Comparison of ENCODE assay signal across 8 mouse cellular contexts in genomic region chr12:105906584-105906983, GRCm38 (mm10).
A peak's percentile ranks its signal among the peaks of the same experiment; 100 is the strongest.
DNase-seq lines count a peak whose midpoint lies in the region; ATAC-seq and TF ChIP-seq lines count a peak whose summit lies in the region.

No protein-coding gene starts in this region.

- H3K36me3 ChIP-seq in CH12.LX (replicated peaks in 1 of 2; ENCODE audit: control insufficient read depth in 1 of 2, insufficient read depth in 1 of 2, low read length in 1 of 2) = no peaks in the 10 kb centered on the region
- H3K36me3 ChIP-seq in forebrain, embryonic 16.5 days (ENCODE audit: control insufficient read depth, insufficient read depth) = no peaks in the 10 kb centered on the region
- H3K36me3 ChIP-seq in liver, embryonic 13.5 days = no peaks in the 10 kb centered on the region

- WGBS in forebrain, embryonic 16.5 days = 21% methylated on average over 7 of the region's 7 CpGs
- 16% methylated on average over 7 of the region's 7 CpGs for WGBS in liver, embryonic 13.5 days (ENCODE audit: insufficient replicate concordance)

- in situ Hi-C loops in CH12.LX (cut with MboI; ENCODE audit: low pct_ligation_motif_present, low pct_unique_long_range_greater_than_20kb, low sequenced_read_pairs) = no loop called here

- no peak overlapping the region for H3K27ac ChIP-seq in CH12.LX (ENCODE audit: insufficient read depth, low read depth)
- H3K27ac ChIP-seq in forebrain, embryonic 16.5 days (ENCODE audit: low read length) = no peak overlapping the region
- H3K27ac ChIP-seq in liver, embryonic 13.5 days = no peak overlapping the region

- TF ChIP-seq CTCF in CH12.LX (conservative IDR thresholded peaks at IDR 0.05 in 1 of 2, IDR thresholded peaks at IDR 0.05 in 1 of 2; ENCODE audit: low read depth in 2 of 2, low read length in 2 of 2) = no peak

- no peak for TF ChIP-seq POLR2A in CH12.LX (IDR thresholded peaks at IDR 0.05; ENCODE audit: low read depth, low read length)

- H3K4me2 ChIP-seq in CH12.LX (ENCODE audit: insufficient read depth, low read depth, poor library complexity, severe bottlenecking) = no peak overlapping the region
- no peak overlapping the region for H3K4me2 ChIP-seq in forebrain, embryonic 16.5 days (ENCODE audit: low read length)
- no peak overlapping the region for H3K4me2 ChIP-seq in liver, embryonic 13.5 days

- peak; percentile 36 for DNase-seq in embryo, embryonic 10 days (ENCODE audit: low spot score)
- DNase-seq in embryo, embryonic 9.5 days (ENCODE audit: extremely low spot score) = no peak
- peak; percentile 87 for DNase-seq in CH12.LX (ENCODE audit: extremely low read depth)
- DNase-seq in liver, embryonic 13.5 days = peak; percentile 65
- peak; percentile 34 to 48 for DNase-seq in thymus, postnatal 36 days
- no peak for DNase-seq in cerebellum, adult 9-10 months
- no peak for DNase-seq in frontal cortex, postnatal 10 days (ENCODE audit: low spot score in 2 of 2)

- no peak for TF ChIP-seq EP300 in CH12.LX (IDR thresholded peaks at IDR 0.05; ENCODE audit: low read length)

- TF ChIP-seq RAD21 in CH12.LX (IDR thresholded peaks at IDR 0.05; ENCODE audit: low read depth, low read length) = no peak

- peak overlapping the region in 1 of 3 experiments; percentile 23 for H3K4me3 ChIP-seq in CH12.LX (replicated peaks in 1 of 3; ENCODE audit: low read depth in 2 of 3, low read length in 2 of 3, poor library complexity in 1 of 3)
- H3K4me3 ChIP-seq in forebrain, embryonic 16.5 days (replicated peaks; ENCODE audit: low read length) = no peak overlapping the region
- H3K4me3 ChIP-seq in liver, embryonic 13.5 days (replicated peaks) = no peak overlapping the region

- H3K27me3 ChIP-seq in CH12.LX (replicated peaks) = no peaks in the 10 kb centered on the region
- H3K27me3 ChIP-seq in forebrain, embryonic 16.5 days (replicated peaks; ENCODE audit: control insufficient read depth, insufficient read depth, low read length) = no peaks in the 10 kb centered on the region
- 0 out of 2 replicates have a peak, but pooled peaks cover 5% of the 10 kb centered on the region for H3K27me3 ChIP-seq in liver, embryonic 13.5 days

- peaks cover 0 to 43% of the 10 kb centered on the region in 2 experiments; a peak in 2 of 4 replicates for H3K4me1 ChIP-seq in CH12.LX (ENCODE audit: control insufficient read depth in 1 of 2, insufficient read depth in 2 of 2)
- H3K4me1 ChIP-seq in forebrain, embryonic 16.5 days (replicated peaks; ENCODE audit: control insufficient read depth, insufficient read depth, low read length) = peaks cover 21% of the 10 kb centered on the region
- peaks cover 9% of the 10 kb centered on the region for H3K4me1 ChIP-seq in liver, embryonic 13.5 days (replicated peaks)

- peak; percentile 41 for ATAC-seq in forebrain, embryonic 16.5 days
- peak; percentile 79 for ATAC-seq in liver, embryonic 13.5 days (ENCODE audit: low read depth)

- H3K9me3 ChIP-seq in CH12.LX (replicated peaks; ENCODE audit: low read length) = no peaks in the 10 kb centered on the region
- H3K9me3 ChIP-seq in forebrain, embryonic 16.5 days (ENCODE audit: control insufficient read depth, low read length) = no peaks in the 10 kb centered on the region
- H3K9me3 ChIP-seq in liver, embryonic 13.5 days (replicated peaks) = no peaks in the 10 kb centered on the region

- dilution Hi-C loops in CH12.LX (cut with MboI; ENCODE audit: extremely low pct_ligation_motif_present, extremely low pct_unique_long_range_greater_than_20kb, low sequenced_read_pairs) = no loop called here

- no peak overlapping the region for H3K9ac ChIP-seq in CH12.LX (ENCODE audit: insufficient read depth, low read depth)
- no peak overlapping the region for H3K9ac ChIP-seq in forebrain, embryonic 16.5 days (replicated peaks; ENCODE audit: low read depth, low read length)
- H3K9ac ChIP-seq in liver, embryonic 13.5 days = no peak overlapping the region

- no peaks in the 10 kb centered on the region for H3K79me2 ChIP-seq in CH12.LX (replicated peaks; ENCODE audit: control insufficient read depth, extremely low read depth, insufficient read depth, poor library complexity, severe bottlenecking)

TF ChIP-seq in CH12.LX, 34 proteins besides CTCF, POLR2A, EP300 and RAD21:
- no peak for TF ChIP-seq JUN (IDR thresholded peaks at IDR 0.05; ENCODE audit: insufficient read depth, low read depth, low read length)
- no peak for TF ChIP-seq MEF2A (IDR thresholded peaks at IDR 0.05; ENCODE audit: borderline replicate concordance, low read depth, low read length)
- TF ChIP-seq NRF1 (IDR thresholded peaks at IDR 0.05; ENCODE audit: low read depth, low read length) = no peak
- no peak for TF ChIP-seq MAZ (IDR thresholded peaks at IDR 0.05; ENCODE audit: low read depth, low read length)
- TF ChIP-seq HCFC1 (IDR thresholded peaks at IDR 0.05; ENCODE audit: low read depth, low read length) = no peak

Comparison
In these comparisons a context has a peak if more than half of its experiments do, and no peak if none do; other contexts are left out.
1. DNase-seq: peak in embryo, embryonic 10 days (single experiment), CH12.LX (single experiment), liver, embryonic 13.5 days (single experiment) and thymus, postnatal 36 days (2 of 2); none in embryo, embryonic 9.5 days (single experiment), cerebellum, adult 9-10 months (single experiment) and frontal cortex, postnatal 10 days (0 of 2).